Mouse (Mus musculus) liver, adult 2 months (tissue): Measurements from ENCODE around the gene Duox1.

Experiments
- CTCF ChIP-seq: fragments of 200-500 bp; IDR thresholded peaks from 2 replicates; pipeline ENCODE4 v1.5.1; 2011; ENCODE audit warnings: low read depth, low read length, control low read depth
- POLR2A ChIP-seq: fragments of 200-500 bp; IDR thresholded peaks from 2 replicates; pipeline ENCODE4 v1.6.1; 2011; ENCODE audit warnings: low read length, control low read depth; ENCODE audit not compliant: insufficient read depth; ENCODE audit errors: extremely low read depth

GRCm38 (mm10) chr2:122355389-122355788, 39.9 kb downstream of the Duox1 start:
- no peak for TF ChIP-seq POLR2A
- no peak for TF ChIP-seq CTCF
